Mouse (Mus musculus) layer of hippocampus, postnatal 14 days (tissue): ENCODE data around the gene Ccdc14. TPM values are rescaled to one million over a fixed set of nuclear protein-coding genes. Genes with fewer than 3 reads are reported as not detected.
A peak's percentile ranks its signal among the peaks of the same experiment; 100 is the strongest.
"Not testable (repeated sequence)": the region's sequence is repeated elsewhere in the genome, so short reads cannot be mapped to it uniquely, and the experiment has no call there.

Experiments
- DNase-seq, 2 experiments: peaks; one replicate each; pipeline ENCODE4 v3.0.0; 2021 to 2022; ENCODE audit warnings: low spot score in 2 of 2, mixed read lengths in 1 of 2
- long read RNA-seq, 2 experiments: library from polyadenylated mRNA; stranded (forward); transcript quantifications; one replicate each; pipeline ENCODE4 v2.0.0; 2021
- total RNA-seq, 2 experiments: library from RNA; stranded (reverse); gene quantifications; 2 replicates each; pipeline ENCODE4 v1.2.3; 2021

The Ccdc14 gene
- total RNA-seq: 1 to 10 TPM; 2.8 to 3.2 TPM
- long read RNA-seq, experiment 1, full-length matches to known transcripts: 2 of 2 reads
- long read RNA-seq, experiment 1, partial matches to known transcripts: 0 of 2 reads
- long read RNA-seq, experiment 1, other reads (novel, unspliced or antisense): 0 of 2 reads
- long read RNA-seq, experiment 2, full-length matches to known transcripts: 1 of 3 reads
- long read RNA-seq, experiment 2, partial matches to known transcripts: 1 of 3 reads
- long read RNA-seq, experiment 2, other reads (novel, unspliced or antisense): 1 of 3 reads

DNA sequence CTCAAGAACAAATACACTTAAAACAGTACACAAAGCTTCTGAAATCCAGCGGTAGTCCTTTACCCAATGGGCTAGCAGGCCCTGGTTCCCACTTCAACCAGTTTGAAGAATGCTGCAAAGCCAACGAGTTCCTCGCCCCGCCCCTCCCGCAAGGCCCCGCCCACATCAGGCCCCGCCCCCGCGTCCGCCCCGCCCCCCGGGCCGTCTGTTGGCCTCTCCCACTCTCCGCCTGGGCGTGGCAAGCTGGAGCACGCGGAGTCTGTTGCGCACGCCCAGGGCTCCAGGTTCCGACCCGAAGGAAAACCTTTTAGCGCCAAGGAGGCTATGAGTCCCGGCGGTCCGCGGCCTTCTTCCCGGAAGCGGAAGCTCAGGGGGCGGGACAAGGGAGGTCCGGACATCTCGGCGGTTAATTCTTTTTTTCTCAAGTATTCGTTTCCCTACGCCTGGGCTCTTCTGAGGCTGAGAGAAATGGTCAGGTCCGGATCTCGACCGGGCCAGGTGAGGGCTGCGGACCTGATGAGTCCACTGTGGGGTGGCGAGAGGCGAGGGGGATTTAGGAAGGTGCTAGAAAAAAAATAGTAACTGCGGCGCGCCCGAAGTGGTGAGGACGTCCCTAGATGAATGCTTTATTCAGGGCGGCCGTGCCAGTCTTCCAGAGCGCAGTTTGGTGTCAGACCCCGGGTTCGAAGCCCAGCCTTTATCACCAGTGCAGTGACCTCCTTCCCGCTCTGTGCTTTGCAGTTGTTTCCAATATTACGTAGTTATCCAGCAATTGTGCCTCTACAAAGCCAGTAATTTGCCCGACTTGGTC is at the start of gene Ccdc14:
Gene Ccdc14, plus strand, starts transcription at position 283 of the 811 bp plus-strand sequence.
- DNase-seq: peak; percentile 76 to 80

DNA sequence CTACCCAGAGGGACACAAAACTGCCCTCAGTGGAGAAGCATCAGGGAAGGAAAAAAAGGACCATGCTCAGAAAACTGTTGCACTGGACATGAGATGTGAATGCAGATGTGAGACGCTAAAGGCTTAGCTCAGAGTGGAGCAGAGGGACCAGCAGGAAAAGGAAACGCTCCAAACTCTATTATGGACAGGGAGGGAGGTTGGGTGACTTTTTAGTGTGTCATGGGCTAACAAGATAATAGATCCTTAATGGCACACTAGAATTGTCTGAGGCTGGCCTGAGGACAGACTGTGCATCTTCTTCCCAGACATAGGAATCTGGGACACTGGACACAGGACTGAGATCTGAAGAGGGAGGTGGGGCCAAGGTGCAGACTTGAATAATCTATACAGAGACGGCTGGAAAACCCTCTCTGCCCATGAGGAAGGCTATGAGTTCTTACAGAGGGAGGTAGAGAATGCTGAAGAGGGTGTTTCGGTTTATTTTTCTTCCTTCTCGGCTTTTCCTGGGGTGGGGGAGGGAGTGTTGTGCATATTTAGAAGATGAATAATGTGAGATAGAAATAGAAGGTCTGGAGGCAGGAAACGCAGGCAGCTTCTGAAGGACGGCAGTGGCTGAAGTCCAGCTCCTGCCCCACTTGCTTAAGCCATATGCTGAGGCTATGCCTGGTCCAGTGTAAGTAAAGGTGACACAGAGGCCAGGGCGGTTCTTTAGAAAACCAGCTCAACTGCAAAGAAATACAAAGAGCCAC is 46.7 kb upstream of the Ccdc14 start:
- no peak for DNase-seq

DNA sequence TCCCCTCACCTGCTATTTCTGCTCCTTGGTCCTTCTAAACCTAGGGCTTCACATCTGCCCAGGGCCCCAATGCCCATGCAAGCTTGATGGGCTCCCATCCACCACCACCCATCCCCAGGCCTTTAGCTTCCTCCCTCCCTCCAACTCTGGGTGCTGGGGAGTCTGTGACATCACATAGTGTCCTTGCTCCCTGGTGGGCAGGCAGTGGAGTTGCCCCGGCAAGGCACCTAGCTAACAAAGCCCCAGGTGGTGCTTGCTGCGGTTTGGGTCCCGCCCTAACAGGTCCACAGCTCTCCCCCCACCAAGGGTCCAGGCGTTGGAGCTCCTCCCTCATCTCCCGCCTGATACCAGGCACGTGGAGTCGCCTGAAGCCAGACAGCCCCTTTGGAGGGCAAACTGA is 40.8 kb upstream of the Ccdc14 start, which contains the start of gene Ropn1:
Gene Ropn1, plus strand, starts transcription at position 301 of the 400 bp plus-strand sequence.
- no peak for DNase-seq

DNA sequence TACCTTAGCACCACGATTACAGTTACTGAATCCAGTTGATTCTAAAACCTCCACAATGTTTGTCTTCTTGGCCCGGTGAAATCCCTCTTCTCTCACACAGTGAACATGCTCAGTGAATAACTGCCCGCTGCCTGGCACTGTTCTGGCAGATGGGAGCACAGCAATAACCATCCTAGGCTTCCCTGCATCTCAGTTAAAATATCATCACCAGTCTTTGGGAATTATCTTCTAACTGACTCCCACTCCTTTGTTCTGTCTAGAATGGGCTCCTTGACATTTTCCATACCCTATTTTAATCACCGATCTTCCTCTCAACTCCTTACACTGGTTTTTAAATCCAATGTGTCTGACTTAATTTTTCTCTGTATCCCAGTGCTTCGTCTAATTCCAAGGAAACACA is 37.4 kb upstream of the Ccdc14 start:
- no peak for DNase-seq

DNA sequence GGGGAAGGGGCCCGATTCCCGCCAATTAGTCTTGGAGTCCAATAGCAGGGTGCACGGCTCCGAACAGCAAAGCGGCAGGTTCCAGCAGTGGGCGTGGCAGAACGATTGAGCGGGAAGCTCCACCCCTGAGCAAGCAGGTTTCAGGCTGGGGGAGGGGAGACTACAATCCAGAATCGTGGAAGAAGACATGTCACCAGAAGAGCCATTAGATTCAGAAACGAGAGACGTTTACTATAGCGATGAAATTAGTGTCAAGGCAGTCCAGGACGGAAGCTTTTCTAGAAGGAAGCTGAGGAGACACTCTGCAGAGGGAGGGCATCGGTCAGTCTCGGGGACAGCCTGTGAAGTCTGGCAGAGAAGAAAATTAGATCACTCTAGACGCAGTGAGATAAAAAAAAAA is 32.9 kb upstream of the Ccdc14 start:
- DNase-seq: peak in 1 of 2 experiments; percentile 25

DNA sequence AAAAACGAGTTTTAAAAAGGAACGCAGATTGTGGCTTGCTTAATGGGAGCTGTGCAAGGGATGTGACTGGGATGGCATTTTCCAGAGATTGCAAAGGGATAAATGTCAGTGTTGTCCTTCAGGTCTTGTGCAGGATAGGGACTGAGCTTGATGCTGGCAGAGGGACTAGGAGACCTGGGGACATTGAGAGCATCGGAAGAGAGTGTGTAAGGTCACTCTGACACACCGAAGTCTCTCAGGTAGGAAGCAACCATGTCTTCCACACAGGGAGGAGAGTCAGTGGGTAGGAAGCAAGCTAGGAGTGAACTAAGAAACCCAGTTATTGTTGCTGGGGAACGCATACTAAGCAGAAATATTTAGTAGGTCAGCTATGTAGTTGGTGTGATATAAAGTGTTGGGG is 32.4 kb upstream of the Ccdc14 start:
- DNase-seq: no peak

DNA sequence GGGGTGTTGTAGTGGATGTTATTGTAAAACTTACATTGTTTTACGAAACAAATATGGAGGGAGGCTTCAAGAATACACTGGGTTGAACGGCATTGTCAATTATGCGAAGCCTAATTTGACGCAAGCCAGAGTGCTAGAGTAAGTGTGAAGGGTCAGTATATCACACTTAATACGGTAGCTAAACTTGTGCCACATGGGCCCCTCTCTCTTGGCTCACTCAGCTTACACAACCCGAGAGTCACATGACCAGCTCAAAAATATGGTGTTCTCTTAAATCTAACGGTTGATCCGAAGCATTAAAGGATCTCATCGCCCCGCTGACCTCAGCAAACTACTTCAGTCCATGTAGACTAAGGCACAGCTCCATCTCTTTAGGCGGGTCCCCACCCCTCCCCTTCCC is 32.0 kb upstream of the Ccdc14 start:
- no peak for DNase-seq

DNA sequence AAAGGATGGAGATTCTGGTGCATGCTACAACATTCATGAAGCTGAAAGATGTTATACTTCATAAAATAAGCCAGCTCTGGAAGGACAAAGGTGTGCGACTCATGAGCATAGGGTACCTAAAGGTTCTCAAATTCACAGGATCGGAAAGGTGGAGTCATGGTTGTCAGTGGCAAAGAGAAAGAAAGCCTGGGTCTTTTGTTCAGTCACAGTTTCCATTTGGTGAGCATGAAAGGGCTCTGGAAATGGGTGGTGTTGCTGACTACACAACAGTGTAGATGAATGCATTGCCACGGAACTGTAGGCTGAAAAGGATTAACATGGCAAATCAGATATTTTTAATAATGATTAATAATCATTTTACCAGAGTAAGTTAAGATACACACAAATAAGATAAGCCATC is 25.9 kb upstream of the Ccdc14 start:
- DNase-seq: no peak

DNA sequence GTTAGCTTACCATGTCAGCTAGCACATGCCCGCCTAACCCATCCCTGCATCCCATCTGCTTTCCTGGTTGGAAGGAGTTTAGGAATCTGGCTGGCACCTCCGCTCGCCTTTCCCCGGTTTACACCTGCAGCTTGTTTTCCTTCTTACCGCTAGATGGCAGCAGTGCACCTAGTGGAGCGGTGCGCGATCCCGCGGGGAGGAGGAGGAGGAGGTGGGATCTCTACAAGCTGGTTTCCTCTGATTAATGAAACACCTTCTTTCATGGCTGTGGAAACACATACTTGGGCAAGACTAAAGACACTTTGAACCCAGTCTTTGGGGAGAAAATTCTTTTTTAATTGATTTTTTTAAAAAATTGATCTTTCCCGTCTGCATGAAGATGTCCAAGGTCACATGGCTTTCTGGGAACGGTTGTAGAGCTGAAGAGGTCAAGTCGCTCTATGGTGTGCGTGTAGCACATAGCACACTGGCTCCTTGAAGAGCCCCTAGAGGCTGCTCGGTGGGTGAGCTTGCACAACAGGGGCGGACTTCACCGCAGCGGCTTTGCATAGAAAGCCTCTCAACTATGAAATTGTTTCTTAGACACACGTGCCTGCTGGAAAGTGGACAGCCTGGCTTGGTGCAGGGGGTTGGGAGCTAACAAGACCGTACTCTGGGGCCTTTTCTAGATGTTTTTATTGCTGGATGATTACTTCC is 23.2 kb upstream of the Ccdc14 start:
- peak; percentile 69 to 80 for DNase-seq

DNA sequence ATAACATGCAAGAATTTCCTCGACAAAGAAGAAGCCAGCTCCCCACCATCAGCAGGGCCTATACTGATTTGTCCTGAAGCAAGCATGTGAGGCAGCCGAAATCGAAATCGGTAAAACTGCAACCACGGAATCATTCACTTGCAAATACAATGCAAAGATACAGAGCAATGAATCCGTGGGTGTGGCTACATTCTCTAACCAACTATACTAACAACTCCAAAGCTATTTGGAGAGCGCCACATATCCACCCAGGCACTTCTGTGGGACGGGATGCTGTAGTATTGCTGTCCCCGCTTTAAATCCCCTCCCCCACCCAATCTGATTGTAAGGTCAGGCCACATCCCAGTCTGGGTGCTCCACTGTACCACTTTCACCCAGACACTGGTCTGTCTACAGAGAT is 22.1 kb upstream of the Ccdc14 start:
- DNase-seq: no peak

DNA sequence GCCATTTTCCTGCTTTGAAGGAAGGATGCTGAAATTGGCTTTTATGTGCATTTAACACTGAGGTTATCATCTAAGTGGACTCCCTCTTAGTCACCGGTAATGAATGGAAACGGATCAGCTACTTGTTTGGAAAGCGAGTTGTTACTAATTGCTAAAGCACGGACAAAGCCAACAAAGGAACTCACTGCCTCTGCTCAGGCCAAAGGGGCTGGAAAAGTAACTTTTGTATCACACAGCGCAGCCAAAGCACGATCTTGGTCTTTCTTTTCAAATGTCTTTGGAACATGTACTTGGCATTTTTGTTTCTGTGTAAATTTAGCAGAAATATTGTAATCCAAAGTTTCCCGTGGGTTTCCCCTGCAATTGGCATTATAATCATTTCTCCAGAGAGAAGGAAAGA is 18.4 kb upstream of the Ccdc14 start:
- DNase-seq: no peak

DNA sequence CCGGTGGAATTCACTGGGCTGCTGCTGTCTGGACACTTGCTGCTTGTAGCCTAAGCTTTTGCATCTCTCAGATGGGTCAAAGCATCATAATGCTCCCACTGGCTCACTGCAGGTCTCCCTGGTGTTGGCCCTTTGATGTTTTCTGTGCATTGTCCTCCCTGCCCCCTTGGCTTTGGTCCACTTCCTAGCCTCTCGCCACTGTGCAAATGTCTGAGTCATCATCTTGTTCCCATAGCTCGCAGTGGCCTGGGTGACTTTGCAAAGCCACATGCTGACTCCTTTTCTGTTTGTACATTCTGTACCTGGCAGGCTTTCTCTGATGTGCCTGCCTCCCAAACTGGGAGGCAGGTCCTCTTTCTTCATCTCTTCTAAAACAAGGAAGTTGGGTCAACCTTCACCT is 17.6 kb upstream of the Ccdc14 start:
- no peak for DNase-seq

DNA sequence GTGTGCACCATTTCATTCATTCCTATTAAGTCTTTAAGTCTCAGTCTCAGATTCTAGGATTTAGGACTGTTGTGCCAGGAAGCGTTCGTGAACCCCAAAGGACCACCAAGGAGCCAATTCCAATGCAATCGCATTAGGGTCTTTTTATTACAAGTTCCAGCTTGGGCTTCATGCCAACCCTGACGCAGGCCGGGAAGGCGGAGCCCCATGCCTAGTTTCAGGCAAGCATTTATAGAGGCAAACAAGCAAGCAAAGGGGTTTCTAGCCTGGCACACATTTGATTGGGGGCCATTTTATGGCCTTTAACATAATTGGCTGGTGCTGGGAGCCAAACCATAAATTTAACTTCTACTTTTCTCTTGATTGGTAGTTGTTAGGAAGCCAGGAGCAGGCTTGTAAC is 16.1 kb upstream of the Ccdc14 start:
- no peak for DNase-seq

DNA sequence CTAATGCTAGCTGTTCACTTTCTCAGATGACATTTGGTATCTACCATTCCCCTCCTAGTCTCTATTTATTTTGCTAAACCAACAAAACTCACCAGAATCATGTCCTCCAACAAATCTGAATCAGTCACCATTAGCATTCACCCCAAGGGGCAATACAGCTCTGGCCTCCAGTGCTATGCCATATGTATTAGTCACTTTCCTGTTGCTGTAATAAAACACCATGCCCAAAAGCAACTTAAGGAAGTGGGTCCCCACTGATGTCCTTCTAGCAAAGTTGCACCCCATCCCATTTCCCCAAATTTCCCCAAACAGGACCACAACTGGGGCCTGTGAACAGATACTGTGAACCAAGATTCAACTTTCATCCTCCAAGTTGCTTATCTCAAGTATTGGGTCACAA is 8.6 kb upstream of the Ccdc14 start:
- no peak for DNase-seq

DNA sequence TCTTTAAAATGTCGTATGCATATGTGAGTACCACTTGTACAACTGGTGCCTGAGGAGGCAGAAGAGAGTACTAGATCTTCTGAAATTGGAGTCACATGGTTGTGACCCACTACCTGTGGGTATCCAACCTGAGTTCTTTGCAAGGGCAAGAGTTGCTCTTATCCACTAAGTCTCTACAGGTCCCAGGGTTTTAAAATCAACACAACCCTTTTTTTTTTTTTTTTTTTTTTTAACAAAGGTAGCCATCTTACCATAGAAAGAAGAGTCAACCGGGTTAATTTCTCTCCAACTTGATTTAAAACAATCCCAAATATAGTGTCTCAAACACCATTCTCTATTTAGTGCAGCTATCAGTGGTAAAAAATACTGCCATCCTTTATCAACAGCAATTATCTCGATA is 537 bp upstream of the Ccdc14 start:
- DNase-seq: no peak

DNA sequence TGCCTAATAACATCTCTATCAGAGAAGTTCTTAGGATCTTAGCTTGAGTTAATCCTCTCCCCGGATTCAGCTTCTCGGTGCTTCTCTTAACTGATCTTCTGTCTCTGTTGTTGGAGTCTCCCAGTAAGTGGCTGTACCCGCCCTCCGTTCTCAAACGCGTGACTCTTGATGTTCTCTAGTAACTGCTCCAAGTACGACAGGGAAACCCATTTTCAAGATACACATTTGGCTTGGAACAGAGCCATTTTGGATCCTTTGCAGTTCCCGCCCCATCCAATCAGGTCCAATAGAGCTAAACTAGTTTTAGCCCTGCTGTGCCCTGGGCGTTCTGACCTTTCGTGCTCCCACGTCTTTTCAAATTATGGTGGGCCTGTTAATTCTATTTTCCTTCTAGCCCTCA is 740 bp downstream of the Ccdc14 start:
- DNase-seq: no peak

DNA sequence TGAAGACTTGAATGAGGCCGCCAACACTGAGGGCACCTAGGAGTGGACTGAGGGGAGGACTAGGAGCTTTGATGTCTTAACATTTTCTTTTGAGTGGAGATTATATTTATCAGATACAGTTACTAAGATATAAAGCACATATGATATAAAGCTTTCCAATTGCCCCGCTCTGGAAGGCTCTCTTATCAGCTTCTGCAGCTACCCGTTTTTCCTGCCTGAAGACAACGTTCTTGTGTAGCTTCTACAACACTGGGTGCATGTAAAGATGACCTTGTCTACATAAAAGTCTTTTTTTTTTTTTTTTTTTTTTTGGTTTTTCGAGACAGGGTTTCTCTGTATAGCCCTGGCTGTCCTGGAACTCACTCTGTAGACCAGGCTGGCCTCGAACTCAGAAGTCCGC is 4.1 kb downstream of the Ccdc14 start:
- no peak for DNase-seq

DNA sequence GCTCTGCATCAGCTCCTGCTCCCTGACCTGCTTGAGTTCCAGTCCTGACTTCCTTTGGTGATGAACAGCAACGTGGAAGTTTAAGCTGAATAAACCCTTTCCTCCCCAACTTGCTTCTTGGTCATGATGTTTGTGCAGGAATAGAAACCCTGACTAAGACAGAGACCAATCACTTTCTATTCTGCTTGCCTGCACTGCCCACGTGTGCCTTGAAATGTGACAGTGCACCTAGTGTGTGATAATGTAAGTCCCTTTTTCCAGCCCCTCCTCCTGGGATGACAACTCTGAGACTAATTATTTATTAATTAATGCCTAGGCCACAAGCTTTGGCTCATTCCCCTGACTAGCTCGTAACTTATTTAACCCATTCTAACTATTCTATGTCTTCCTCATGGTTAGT is 8.3 kb downstream of the Ccdc14 start:
- DNase-seq: not testable (repeated sequence)

DNA sequence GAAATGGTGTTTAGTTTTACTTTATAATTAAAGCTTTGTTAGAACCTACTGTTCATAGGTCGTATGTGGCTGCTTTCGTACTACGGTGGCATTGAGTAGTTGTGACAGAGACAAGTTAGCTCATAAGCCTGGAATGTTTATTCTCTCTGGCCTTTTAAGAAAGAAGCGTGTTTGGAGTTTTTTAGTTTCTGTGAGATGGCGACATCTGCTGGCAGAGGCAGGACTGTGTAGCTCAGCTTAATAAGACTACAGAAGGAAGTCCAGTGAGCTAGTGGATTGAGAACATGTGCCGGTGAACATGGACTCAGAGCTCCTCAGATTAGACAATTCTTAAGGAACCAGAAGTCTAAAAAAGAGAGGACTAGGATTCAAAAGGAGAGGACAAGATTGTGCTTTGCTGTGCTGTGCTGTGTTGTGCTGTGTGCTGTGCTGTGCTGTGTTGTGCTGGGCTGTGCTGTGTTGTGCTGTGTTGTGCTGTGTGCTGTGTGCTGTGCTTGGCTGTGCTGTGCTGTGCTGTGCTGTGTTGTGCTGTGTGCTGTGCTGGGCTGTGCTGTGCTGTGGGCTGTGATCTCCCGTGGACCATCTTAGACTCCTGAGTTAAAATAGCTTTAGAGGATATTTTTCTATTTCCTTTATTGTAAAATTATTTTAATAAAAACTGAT is 9.9 kb downstream of the Ccdc14 start:
- peak; percentile 66 to 81 for DNase-seq

DNA sequence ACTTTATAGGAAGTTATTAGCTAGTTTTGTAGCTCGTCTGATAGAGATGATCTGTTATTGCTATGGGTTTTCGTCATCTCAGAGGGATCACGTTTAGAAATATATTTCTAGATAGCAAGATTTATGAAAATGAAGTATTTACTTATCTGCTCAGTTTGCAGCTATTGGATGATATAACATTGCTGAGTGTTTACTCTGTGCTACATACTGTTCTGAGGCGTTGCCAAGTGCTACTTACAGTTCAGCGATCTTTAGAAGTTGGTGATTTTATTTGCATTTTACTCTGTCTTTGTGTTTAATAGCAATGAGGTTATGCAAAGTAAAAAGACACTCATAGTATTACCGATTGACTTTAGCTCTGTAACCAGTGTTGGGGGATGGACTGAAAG is 10.4 kb downstream of the Ccdc14 start:
- no peak for DNase-seq

DNA sequence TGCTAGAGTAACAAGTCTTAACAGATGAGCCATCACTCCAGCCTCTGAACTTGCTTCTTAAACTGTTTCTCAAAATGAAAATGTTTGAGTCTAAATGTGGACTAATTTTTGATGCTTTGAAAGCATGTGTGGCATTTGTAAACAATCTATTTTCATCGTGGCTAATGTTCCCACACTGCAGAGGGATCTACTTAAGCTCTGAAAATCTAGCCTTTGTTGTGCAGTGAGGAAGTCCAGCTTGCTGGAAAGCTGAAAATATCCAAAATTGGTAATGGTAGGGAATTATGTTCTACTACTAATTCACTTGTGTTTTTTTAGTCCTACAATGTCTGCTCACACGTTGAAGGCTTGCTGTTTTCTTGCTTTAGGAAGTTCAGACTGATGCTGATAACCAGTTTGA is 15.6 kb downstream of the Ccdc14 start:
- no peak for DNase-seq
